Mouse (Mus musculus): ENCODE measurements around the gene Prdm11.

GRCm38 (mm10) chr2:92938063-92938462 is 107.9 kb downstream of the Prdm11 start:
- TF ChIP-seq CTCF (IDR thresholded peaks at IDR 0.05; ENCODE audit: low read depth, low read length): no peak
- no peak for TF ChIP-seq POLR2A (IDR thresholded peaks at IDR 0.05; ENCODE audit: extremely low read depth, insufficient read depth, low read length)
